27 mouse cellular contexts compared by ENCODE assay signal in genomic region chr13:69478703-69479102, GRCm38 (mm10).
"Had no signal": no experiment of that assay in that cellular context is flagged by ENCODE, and none has a peak within 500 bp of the region (broad histone marks: within the 10 kb centered on the region; RNA-seq: fewer than 3 reads in every experiment).

No protein-coding gene starts in this region.

- DNase-seq: gastrocnemius, adult 2 months; gastrocnemius, postnatal 10 days; gastrocnemius, postnatal 25 days; heart, adult 2 months; heart, postnatal 10 days; heart, postnatal 4 days; kidney, adult 18-20 months; kidney, adult 8-10 months; kidney, postnatal 10 days; kidney, postnatal 25 days; kidney, postnatal 4 days; liver; liver, embryonic 13.5 days had no signal

- H3K4me2 ChIP-seq: heart, embryonic 11.5 days; hindbrain, embryonic 12.5 days; hindbrain, embryonic 14.5 days; intestine, embryonic 15.5 days; limb, embryonic 12.5 days; liver, embryonic 11.5 days; liver, embryonic 13.5 days; liver, embryonic 15.5 days had no signal

- H3K4me3 ChIP-seq: gastrocnemius, adult 2 months; heart, adult 2 months; hindbrain, embryonic 10.5 days; hindbrain, embryonic 12.5 days; intestine, embryonic 15.5 days; layer of hippocampus, adult 2 months; left cerebral cortex, adult 2 months; limb, embryonic 10.5 days; limb, embryonic 12.5 days; liver, embryonic 13.5 days; liver, embryonic 15.5 days had no signal

- H3K9me3 ChIP-seq: hindbrain, embryonic 10.5 days; hindbrain, embryonic 12.5 days; intestine, embryonic 15.5 days; limb, embryonic 10.5 days; limb, embryonic 12.5 days; liver, embryonic 13.5 days; liver, embryonic 15.5 days had no signal

- H3K27ac ChIP-seq: gastrocnemius, adult 2 months; heart, adult 2 months; hindbrain, embryonic 10.5 days; hindbrain, embryonic 12.5 days; hindbrain, embryonic 14.5 days; intestine, embryonic 15.5 days; layer of hippocampus, adult 2 months; left cerebral cortex, adult 2 months; limb, embryonic 10.5 days; limb, embryonic 12.5 days; liver, embryonic 13.5 days; liver, embryonic 15.5 days had no signal

- H3K9ac ChIP-seq: hindbrain, embryonic 12.5 days; hindbrain, embryonic 14.5 days; intestine, embryonic 15.5 days; limb, embryonic 12.5 days; liver, embryonic 13.5 days; liver, embryonic 15.5 days had no signal

- H3K36me3 ChIP-seq: hindbrain, embryonic 10.5 days; hindbrain, embryonic 12.5 days; intestine, embryonic 15.5 days; limb, embryonic 10.5 days; limb, embryonic 12.5 days; liver, embryonic 13.5 days; liver, embryonic 15.5 days had no signal

- H3K4me1 ChIP-seq: liver, embryonic 15.5 days had no signal

- ATAC-seq: hindbrain, embryonic 16.5 days; inflammation-experienced regulatory T-cells, adult 6 months; intestine, embryonic 15.5 days; intestine, postnatal 0 days had no signal
